Mouse (Mus musculus) kidney, postnatal 0 days (tissue): ENCODE measurements around the gene Ccdc115. TPM values are rescaled to one million over a fixed set of nuclear protein-coding genes. Genes with fewer than 3 reads are reported as not detected.
"Not testable (repeated sequence)": the region's sequence is repeated elsewhere in the genome, so short reads cannot be mapped to it uniquely, and the experiment has no call there.

ENCODE experiments used
- ATAC-seq: fragments of 200-750 bp; cut with Nextera tagmentation; replicated peaks from 2 replicates; pipeline ENCODE4 v1.8.0; 2017; ENCODE audit warnings: low read depth, moderate number of reproducible peaks, moderate TSS enrichment, moderate library complexity; ENCODE audit not compliant: low FRiP score
- DNase-seq: peaks from one replicate; pipeline ENCODE4 v3.0.0-alpha.2; 2016; ENCODE audit warnings: low spot score
- H3K27ac ChIP-seq: fragments of 300-500 bp; sonication (generic); 2 replicates; pipeline ENCODE4 v1.5.1; 2014; ENCODE audit warnings: mild to moderate bottlenecking
- H3K27me3 ChIP-seq: fragments of 300-500 bp; sonication (generic); 2 replicates; pipeline ENCODE4 v1.6.1; 2014; ENCODE audit warnings: low read length, mixed read lengths; ENCODE audit not compliant: insufficient read depth
- H3K36me3 ChIP-seq: fragments of 300-500 bp; sonication (generic); 2 replicates; pipeline ENCODE4 v1.6.1; 2014; ENCODE audit warnings: low read length, mixed read lengths; ENCODE audit not compliant: insufficient read depth
- H3K4me1 ChIP-seq: fragments of 300-500 bp; sonication (generic); replicated peaks from 2 replicates; pipeline ENCODE4 v1.6.1; 2014; ENCODE audit warnings: antibody characterized with exemption, low read length, mixed read lengths; ENCODE audit not compliant: insufficient read depth
- H3K4me2 ChIP-seq: fragments of 300-500 bp; sonication (generic); 2 replicates; pipeline ENCODE4 v1.6.1; 2014; ENCODE audit warnings: mild to moderate bottlenecking, low read length, moderate library complexity, mixed read lengths
- H3K4me3 ChIP-seq: fragments of 300-500 bp; sonication (generic); replicated peaks from 2 replicates; pipeline ENCODE4 v1.5.1; 2014; ENCODE audit warnings: low read depth, low read length
- H3K9ac ChIP-seq: fragments of 300-500 bp; sonication (generic); 2 replicates; pipeline ENCODE4 v1.6.1; 2014; ENCODE audit warnings: low read depth, low read length
- H3K9me3 ChIP-seq: fragments of 300-500 bp; sonication (generic); replicated peaks from 2 replicates; pipeline ENCODE4 v1.6.1; 2016; ENCODE audit warnings: low read length, inconsistent platforms, mixed read lengths
- CTCF ChIP-seq: IDR thresholded peaks from 2 replicates; pipeline ENCODE4 v1.5.1; 2016; ENCODE audit warnings: antibody characterized with exemption, low read depth, mild to moderate bottlenecking, moderate library complexity
- WGBS: fragments of 180-500 bp; shearing (Covaris S2); extraction: QIAGEN DNeasy Blood & Tissue Kit; methylation state at CpG from one replicate; pipeline ENCODE4 v1.1.7; 2014; 5-methylcytosine and 5-hydroxymethylcytosine counted together
- polyA plus RNA-seq: library from polyadenylated mRNA; unstranded; fragments of >200 nt; fragmentation: Nextera tagmentation; extraction: Ambion mirVana; gene quantifications from 2 replicates; pipeline ENCODE4 v1.2.1, GENCODE M21; 2015

Gene Ccdc115
- polyA plus RNA-seq, 1 experiment from 2014 or later, result 42.7 TPM

DNA sequence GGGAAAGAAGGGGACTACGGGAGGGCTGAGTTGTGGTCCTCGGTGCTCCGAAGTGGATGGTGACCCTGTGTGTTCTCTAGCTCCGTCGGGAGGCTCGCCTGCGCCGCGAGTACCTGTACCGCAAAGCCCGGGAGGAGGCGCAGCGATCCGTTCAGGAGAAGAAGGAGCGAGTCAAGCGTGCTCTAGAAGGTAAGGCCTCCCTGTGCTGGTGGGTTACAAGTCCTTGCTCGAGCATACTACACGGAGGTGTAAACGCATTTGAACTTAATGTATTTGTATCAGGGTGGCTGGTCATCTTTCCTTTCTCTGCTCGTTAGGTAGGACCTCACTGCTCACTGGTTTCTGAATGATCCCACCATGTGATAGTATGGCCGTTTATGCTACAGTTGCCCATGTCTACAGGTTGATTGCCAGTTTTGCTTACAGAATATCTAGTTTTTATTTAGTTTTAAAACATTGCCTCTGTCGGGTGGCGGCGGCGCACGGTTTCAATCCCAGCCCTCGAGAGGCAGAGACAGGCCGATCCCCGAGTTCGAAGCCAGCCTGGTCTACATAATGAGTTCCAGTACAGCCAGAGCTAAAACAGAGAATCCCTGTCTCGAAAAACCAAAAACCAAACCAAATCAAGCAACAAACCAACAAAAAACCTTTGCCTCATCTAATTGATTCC, 624 bp upstream of the Ccdc115 start:
- Histone ChIP-seq H3K4me2 (peak overlapping the region; percentile 64), H3K9ac (peak overlapping the region; percentile 70), H3K36me3 (peaks cover 26% of the 10 kb centered on the region), H3K4me3 (peak overlapping the region; percentile 73), H3K27me3 (no peaks in the 10 kb centered on the region), H3K27ac (peak overlapping the region; percentile 78), H3K9me3 (no peaks in the 10 kb centered on the region), H3K4me1 (peaks cover 8% of the 10 kb centered on the region; the same call in 1 of the 2 replicates)
- peak; percentile 47 for TF ChIP-seq CTCF
- no peak for DNase-seq
- WGBS, result 8% methylated on average over 31 of the region's 31 CpGs
- peak; percentile 1; the same call in 1 of the 2 replicates for ATAC-seq

DNA sequence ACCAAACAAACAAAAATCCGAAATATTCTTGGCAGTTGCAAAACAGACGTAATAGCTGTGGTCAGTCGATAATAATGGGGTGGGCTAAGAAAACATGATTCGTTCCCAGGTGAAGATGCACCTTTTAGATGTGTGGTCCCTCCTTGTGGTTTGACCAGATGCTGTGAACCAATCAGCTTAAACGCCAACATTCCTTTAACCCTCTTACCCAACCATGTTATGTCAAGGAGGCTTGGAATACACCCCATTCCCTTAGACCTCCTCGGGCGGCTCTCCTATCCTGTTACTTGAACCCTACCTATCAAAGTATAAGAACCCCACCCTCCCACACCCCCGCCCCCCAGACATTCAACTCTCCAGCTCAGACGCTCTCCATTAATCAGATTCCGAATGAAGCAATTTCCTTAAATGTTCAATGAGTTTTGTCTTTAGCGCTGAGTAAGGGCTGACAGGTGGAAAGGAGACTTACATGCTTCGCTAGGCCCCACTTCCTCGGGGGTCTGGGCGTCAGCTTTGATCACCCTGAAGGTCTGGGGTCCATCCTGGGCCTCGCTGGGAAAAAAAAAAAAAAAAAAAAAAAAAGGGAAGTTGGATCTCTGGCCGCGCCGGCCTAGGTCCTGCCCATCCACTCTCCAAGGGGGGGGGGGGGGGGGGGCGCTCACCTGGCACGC, 956 bp downstream of the Ccdc115 start:
- peak overlapping the region; percentile 73 for H3K4me3 ChIP-seq
- WGBS, result 34% methylated on average over 16 of the region's 20 CpGs
- H3K9me3 ChIP-seq, result no peaks in the 10 kb centered on the region
- ATAC-seq (no peak), DNase-seq (no peak)
- H3K27ac ChIP-seq, result 0 out of 2 replicates have a peak overlapping the region, but pooled peaks have one; percentile 47
- H3K4me2 ChIP-seq, result peak overlapping the region; percentile 84
- no peak for TF ChIP-seq CTCF
- no peaks in the 10 kb centered on the region for H3K27me3 ChIP-seq
- peaks cover 12% of the 10 kb centered on the region; the same call in 1 of the 2 replicates for H3K4me1 ChIP-seq
- peak overlapping the region; percentile 64 for H3K9ac ChIP-seq
- H3K36me3 ChIP-seq, result peaks cover 10% of the 10 kb centered on the region

DNA sequence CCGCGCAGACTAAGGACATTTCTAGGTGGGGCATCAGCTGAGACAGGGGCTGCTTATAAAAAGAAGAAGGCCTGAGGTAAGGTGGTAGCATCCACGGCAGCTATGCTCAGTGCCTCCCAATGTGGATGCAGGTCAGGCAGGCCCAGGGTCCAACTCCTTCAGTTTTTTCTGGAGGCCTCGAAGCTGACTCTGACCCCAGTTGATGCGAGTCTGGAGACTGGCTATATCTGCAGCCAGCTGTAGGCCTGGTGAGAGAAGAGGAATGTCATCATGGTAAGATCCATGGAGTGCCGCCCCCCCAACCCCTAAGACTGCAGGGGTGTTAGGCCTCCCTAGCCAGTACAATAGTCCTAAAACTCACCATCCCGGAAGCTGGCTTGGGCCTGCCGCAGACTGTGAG, 2.1 kb downstream of the Ccdc115 start:
- H3K4me1 ChIP-seq, result peaks cover 12% of the 10 kb centered on the region; the same call in 1 of the 2 replicates
- 96% methylated on average over 8 of the region's 8 CpGs for WGBS
- not testable (repeated sequence) for ATAC-seq

DNA sequence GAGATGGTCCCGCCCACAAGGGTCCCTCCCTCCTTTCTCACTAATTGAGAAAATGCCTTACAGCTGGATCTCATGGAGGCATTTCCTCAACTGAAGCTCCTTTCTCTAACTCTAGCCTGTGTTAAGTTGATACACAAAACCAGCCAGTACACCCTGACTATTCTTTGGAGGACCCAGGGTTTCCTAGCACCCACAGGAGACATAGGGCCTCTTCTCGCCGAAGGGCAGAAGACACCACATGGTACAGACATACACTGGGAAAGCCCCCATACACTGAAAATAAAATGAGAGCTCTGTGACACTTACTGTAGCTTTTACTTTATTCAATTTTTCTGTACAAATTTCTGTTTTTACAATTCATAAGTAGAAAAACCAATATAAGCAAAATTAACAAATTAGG, 3.1 kb downstream of the Ccdc115 start:
- Histone ChIP-seq H3K4me2 (no peak overlapping the region), H3K27me3 (no peaks in the 10 kb centered on the region), H3K9me3 (peaks cover 11% of the 10 kb centered on the region), H3K9ac (no peak overlapping the region), H3K4me1 (peaks cover 12% of the 10 kb centered on the region; the same call in 1 of the 2 replicates), H3K27ac (no peak overlapping the region), H3K4me3 (no peak overlapping the region), H3K36me3 (no peaks in the 10 kb centered on the region)
- DNase-seq (no peak), ATAC-seq (no peak)
- no peak for TF ChIP-seq CTCF
- 86% methylated on average over 3 of the region's 3 CpGs for WGBS

More for the DNA sequence above, 2.1 kb downstream of the Ccdc115 start:
- H3K27me3 ChIP-seq, H3K4me3 ChIP-seq, H3K9ac ChIP-seq, H3K27ac ChIP-seq, DNase-seq, H3K36me3 ChIP-seq, H3K4me2 ChIP-seq, H3K9me3 ChIP-seq: not testable (repeated sequence)

DNA sequence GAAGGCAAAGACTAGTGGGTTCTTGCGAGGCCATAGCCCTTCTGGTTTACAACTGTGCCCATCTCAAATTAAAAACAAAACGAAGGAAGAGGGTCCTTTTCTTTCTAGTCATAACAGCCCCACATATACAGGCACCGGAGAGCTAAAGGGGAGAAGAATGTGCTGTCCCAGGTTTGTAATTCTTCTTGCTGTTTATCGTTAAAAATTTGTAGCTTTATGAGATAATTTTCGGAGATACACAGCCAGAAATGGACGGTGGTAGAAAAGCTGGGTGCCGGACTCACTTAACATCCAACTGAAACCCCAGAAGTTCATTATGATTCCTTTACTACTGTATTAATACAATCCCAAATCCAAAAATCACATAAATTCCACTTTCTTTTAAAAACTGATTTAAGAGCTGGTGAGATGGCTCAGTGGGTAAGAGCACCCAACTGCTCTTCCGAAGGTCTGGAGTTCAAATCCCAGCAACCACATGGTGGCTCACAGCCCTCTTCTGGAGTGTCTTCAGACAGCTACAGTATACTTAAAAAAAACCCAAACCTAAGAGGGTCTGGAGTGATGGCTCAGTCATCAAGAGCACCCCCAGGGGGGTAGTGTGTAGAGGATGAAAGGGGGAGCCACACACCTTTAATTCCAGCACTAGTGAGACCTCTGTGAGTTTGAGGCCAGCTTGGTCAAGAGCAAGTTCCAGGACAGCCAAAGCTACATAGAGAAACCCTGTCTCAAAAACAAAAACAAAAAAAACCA, 3.9 kb downstream of the Ccdc115 start:
- 30% methylated on average over 8 of the region's 8 CpGs for WGBS
- peak overlapping the region; percentile 86 for H3K27ac ChIP-seq

DNA sequence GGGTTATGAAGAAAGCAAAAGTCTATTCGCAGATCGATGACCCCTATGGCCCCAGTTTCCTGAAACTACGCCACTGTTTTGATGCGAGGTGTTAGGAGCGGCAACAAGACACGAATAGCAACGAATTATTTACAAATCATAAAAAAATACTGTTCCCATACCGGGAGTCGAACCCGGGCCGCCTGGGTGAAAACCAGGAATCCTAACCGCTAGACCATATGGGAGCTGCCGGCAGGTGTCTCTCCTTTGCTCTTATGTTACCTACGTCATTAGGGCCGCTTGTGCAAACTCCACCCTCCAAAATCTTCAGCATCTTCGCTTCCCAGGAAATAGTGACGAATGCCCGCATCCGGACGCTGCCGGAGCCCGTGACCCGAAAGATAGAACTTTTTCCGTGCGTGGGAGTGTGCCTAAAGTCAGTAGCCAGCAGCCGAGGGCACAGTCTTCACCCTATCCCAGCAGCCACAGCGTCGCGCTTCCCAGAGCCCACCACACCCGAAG, 4.8 kb downstream of the Ccdc115 start:
- Histone ChIP-seq H3K9ac (peak overlapping the region; percentile 63), H3K9me3 (peaks cover 20% of the 10 kb centered on the region), H3K4me1 (peaks cover 9% of the 10 kb centered on the region; the same call in 1 of the 2 replicates), H3K4me2 (peak overlapping the region; percentile 69), H3K27me3 (no peaks in the 10 kb centered on the region), H3K27ac (peak overlapping the region; percentile 86), H3K4me3 (peak overlapping the region; percentile 63), H3K36me3 (no peaks in the 10 kb centered on the region)
- ATAC-seq (peak; percentile 3), DNase-seq (peak; percentile 92)
- TF ChIP-seq CTCF, result peak; percentile 19; the same call in 1 of the 2 replicates
- WGBS, result under 1% methylated on average over 30 of the region's 30 CpGs

More for the DNA sequence above, 3.9 kb downstream of the Ccdc115 start:
- H3K4me1 ChIP-seq, result peaks cover 12% of the 10 kb centered on the region; the same call in 1 of the 2 replicates
- DNase-seq (no peak), ATAC-seq (no peak)
- TF ChIP-seq CTCF, result no peak
- peak overlapping the region; percentile 69 for H3K4me2 ChIP-seq
- H3K36me3 ChIP-seq, result no peaks in the 10 kb centered on the region
- H3K27me3 ChIP-seq, result no peaks in the 10 kb centered on the region
- peak overlapping the region; percentile 63 for H3K4me3 ChIP-seq
- peak overlapping the region; percentile 63 for H3K9ac ChIP-seq
- H3K9me3 ChIP-seq, result peaks cover 19% of the 10 kb centered on the region
